Mouse (Mus musculus) embryo, embryonic 11.5 days (tissue): ENCODE results near the gene Gstt3.
A peak's percentile ranks its signal among the peaks of the same experiment; 100 is the strongest.
"Not testable (repeated sequence)": the region's sequence is repeated elsewhere in the genome, so short reads cannot be mapped to it uniquely, and the experiment has no call there.

Source experiments
- DNase-seq: peaks from one replicate; pipeline ENCODE4 v3.0.0-alpha.2; 2012; ENCODE audit warnings: low read depth, low spot score

The Gstt3 gene

GRCm38 (mm10) chr10:75779206-75780174, 1.7 kb downstream of the Gstt3 start:
- no peak for DNase-seq

GRCm38 (mm10) chr10:75777885-75778284, 3.3 kb downstream of the Gstt3 start:
- no peak for DNase-seq

- DNase-seq = no peak
These were observed 4.7 kb downstream of the Gstt3 start for GRCm38 (mm10) chr10:75776562-75776961.

- DNase-seq = no peak
These were observed 6.6 kb downstream of the Gstt3 start for GRCm38 (mm10) chr10:75774587-75774986.

GRCm38 (mm10) chr10:75774102-75774501, 7.1 kb downstream of the Gstt3 start:
- DNase-seq = no peak

GRCm38 (mm10) chr10:75772795-75773664, 8.2 kb downstream of the Gstt3 start, which contains the start of gene Ddt:
Gene Ddt (minus strand): TSS chr10:75773414.
- peak; percentile 81 for DNase-seq

GRCm38 (mm10) chr10:75767756-75768155, 13.5 kb downstream of the Gstt3 start:
- DNase-seq = not testable (repeated sequence)

- DNase-seq = no peak
These were observed 14.4 kb downstream of the Gstt3 start for GRCm38 (mm10) chr10:75766856-75767255.

GRCm38 (mm10) chr10:75764519-75765473, 16.4 kb downstream of the Gstt3 start:
- peak; percentile 63 for DNase-seq

GRCm38 (mm10) chr10:75763682-75764518, 17.3 kb downstream of the Gstt3 start, which contains the start of gene Cabin1:
Gene Cabin1 (minus strand): TSS chr10:75764341.
- DNase-seq = peak; percentile 95

GRCm38 (mm10) chr10:75762413-75762812, 18.8 kb downstream of the Gstt3 start:
- DNase-seq = no peak

- DNase-seq = no peak
These were observed 20.9 kb downstream of the Gstt3 start for GRCm38 (mm10) chr10:75760311-75760710.

GRCm38 (mm10) chr10:75756719-75757118, 24.5 kb downstream of the Gstt3 start:
- no peak for DNase-seq

GRCm38 (mm10) chr10:75744017-75744416, 37.2 kb downstream of the Gstt3 start:
- peak; percentile 71 for DNase-seq

GRCm38 (mm10) chr10:75743369-75743768, 37.8 kb downstream of the Gstt3 start:
- DNase-seq = no peak

- no peak for DNase-seq
These were observed 40.3 kb downstream of the Gstt3 start for GRCm38 (mm10) chr10:75740866-75741265.

- DNase-seq = no peak
These were observed 55.8 kb downstream of the Gstt3 start for GRCm38 (mm10) chr10:75725449-75725848.
